Comparison of ENCODE assay signal across 11 mouse cellular contexts in the genomic region with DNA sequence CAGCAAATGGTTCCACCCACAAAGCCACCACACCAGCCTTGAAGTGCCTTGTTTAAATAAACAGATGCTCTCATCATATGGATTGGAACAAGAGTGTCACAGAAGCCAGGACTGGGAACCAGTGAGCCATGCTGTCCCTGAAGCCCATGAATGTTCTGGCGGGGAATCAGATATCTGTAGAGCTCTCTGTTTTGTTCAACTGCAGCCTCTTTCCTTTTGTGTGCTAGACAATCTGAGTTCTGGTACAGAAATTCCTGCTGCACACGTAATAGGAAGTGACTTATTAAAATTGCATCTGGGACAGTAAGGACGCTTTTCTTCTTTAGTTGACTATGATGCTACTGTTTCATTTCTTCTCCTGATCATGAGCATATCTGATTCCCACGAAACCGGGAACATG.
"Had no signal": no experiment of that assay in that cellular context is flagged by ENCODE, and none has a peak within 500 bp of the region (broad histone marks: within the 10 kb centered on the region; RNA-seq: fewer than 3 reads in every experiment).

No protein-coding gene starts in this region.

- H3K27ac ChIP-seq: limb, embryonic 12.5 days; limb, embryonic 15.5 days; liver, embryonic 14.5 days; neural tube, embryonic 12.5 days had no signal

- H3K4me2 ChIP-seq: limb, embryonic 12.5 days; limb, embryonic 15.5 days; liver, embryonic 11.5 days; lung, embryonic 14.5 days; midbrain, embryonic 11.5 days; neural tube, embryonic 12.5 days had no signal

- H3K36me3 ChIP-seq: limb, embryonic 12.5 days; limb, embryonic 15.5 days; neural tube, embryonic 12.5 days had no signal

- DNase-seq: liver, postnatal 0 days; thymus, adult 18-20 months; thymus, postnatal 36 days had no signal

- H3K4me3 ChIP-seq: limb, embryonic 12.5 days; limb, embryonic 15.5 days; neural tube, embryonic 12.5 days had no signal

- H3K9me3 ChIP-seq: limb, embryonic 12.5 days; limb, embryonic 15.5 days; neural tube, embryonic 12.5 days had no signal

- H3K27me3 ChIP-seq: limb, embryonic 12.5 days; limb, embryonic 15.5 days; neural tube, embryonic 12.5 days had no signal

- ATAC-seq: liver, postnatal 0 days; lung, postnatal 0 days had no signal

- H3K9ac ChIP-seq: limb, embryonic 12.5 days; limb, embryonic 15.5 days; liver, embryonic 14.5 days; liver, postnatal 0 days; lung, embryonic 14.5 days; neural tube, embryonic 12.5 days had no signal
